Mouse (Mus musculus) CH12F3 (cell line): ENCODE measurements around the gene Osgep.
"Not testable (repeated sequence)": the region's sequence is repeated elsewhere in the genome, so short reads cannot be mapped to it uniquely, and the experiment has no call there.

ENCODE experiments used
- in situ Hi-C: fragments of 300-500 bp; cut with MboI; formaldehyde crosslinking; loops from 2 replicates; pipeline ENCODE4 v1.14.3; 2020; ENCODE audit warnings: low sequenced_read_pairs

Osgep gene

DNA sequence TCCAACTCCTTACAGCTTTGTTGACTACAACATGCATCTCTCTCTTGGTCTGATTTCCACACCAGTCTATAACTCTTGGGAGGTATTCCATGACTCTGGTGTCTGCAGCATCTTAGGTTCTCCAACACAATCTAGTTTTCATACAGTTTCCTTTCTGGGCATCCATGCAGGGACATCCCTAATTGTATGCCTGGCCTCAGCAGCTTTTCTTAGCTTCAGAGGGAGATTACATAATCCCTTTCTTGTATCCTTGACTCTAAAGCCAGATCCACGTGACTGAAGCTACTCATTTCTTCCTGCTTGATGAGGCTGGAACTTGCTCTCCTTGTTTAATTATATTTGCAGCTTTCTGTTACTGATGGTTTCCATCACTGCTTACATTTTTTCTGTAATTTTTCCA is 12.0 kb upstream of the Osgep start:
- in situ Hi-C loops, result no loop called here

DNA sequence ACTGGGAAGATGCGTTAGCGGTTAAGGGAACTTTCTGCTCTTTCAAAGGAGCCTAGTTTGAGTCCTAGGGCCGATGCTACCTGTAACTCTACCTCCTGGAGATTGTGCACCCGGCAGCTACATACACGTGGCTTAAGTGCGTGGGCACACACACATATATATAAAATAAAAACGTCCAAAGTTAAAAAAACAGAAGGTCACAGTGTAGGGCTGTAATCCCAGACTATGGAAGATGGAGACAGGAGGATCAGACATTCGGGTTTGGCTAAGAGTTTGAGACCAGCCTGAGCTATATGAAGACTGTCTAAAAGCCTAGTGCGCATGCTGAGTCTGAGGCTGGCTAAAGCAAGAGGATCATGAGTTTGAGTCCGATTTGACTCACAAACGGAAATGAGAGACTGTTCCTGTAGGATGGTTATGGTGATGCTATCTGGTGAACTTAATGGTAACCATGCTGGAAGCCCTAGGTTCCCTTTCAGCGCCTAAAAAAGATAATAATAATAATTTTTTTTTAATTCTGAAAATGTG is 6.9 kb upstream of the Osgep start:
- in situ Hi-C loops, result no loop called here

DNA sequence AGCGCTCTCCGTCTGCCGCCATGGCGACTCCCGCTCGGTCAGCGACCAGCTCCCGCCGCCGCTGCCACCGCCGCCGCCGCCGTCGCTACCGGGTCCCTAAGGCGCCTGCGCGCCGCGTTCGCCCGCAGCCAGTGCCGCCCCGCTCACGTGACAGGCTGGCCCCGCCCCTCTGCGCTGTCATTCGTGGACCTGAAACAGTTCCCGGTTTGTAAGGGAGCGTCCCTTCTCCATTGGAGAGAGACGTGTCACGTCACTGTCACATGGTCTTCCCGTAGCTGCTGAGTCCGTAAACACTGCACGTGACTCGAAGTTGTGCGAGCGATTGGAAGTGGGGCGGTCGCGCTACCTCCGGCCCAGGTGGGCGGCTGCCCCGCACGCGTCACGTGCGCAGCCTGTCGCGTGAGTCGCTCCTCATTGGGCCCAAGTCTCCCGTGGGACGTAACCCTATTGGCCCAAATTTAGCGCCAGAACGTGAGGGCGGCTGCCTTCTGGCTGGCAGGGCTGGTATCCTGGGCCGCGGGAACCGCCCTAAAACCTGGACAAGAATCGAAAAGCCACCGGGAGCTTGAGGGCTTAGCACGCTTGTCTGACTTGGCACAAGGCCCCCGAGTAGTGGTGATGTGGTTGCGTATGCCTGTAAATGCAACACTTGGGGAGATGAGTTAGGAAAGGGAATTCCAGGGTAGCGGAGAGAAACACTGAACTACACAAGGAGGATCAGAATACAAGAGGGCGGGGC is 6.2 kb upstream of the Osgep start, which contains the start of the genes Pip4p1 and Pnp:
Gene Pip4p1, minus strand, starts transcription at position 103 of the 739 bp plus-strand sequence.
Gene Pnp, plus strand, starts transcription at position 329 of the 739 bp plus-strand sequence.
- in situ Hi-C loops, result no loop called here

DNA sequence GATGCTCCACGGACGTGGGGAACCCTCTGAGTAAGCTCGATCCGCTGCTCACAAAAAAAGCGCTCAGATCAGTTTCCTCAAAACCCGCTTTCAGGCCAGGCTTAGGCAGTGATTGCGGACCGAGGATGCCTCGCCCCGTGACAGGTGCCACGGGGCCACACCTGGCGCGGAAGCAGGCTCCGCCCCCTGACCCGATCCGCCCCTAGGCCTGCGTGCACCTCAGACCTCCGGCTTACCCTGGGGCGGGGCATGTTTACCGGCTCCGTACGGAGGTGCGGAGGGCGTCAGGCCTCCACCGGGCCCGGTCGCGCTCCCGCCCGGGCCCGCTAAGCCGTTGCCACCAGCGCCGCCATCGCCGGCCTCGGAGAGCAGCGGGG is 5.7 kb upstream of the Osgep start:
- in situ Hi-C loops, result no loop called here

DNA sequence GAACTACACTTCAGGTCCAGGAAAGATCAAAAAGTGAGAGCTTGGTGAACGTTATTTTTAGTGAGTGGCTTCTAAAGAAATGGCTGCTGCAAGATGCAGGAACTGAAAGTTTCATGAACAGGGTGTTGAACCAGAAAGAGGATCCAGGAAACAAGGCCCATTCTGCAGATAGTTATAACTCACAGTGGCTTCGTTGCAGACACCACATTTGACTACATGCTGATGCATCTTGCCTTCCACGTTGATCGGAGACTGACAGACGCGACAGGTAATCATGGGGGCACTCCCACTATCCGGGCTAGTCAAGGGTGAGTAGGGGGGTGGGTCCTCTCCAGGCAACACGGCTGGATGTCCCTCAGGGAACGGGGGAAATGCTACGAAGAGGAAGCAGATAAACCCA is 5.3 kb upstream of the Osgep start:
- in situ Hi-C loops, result no loop called here

DNA sequence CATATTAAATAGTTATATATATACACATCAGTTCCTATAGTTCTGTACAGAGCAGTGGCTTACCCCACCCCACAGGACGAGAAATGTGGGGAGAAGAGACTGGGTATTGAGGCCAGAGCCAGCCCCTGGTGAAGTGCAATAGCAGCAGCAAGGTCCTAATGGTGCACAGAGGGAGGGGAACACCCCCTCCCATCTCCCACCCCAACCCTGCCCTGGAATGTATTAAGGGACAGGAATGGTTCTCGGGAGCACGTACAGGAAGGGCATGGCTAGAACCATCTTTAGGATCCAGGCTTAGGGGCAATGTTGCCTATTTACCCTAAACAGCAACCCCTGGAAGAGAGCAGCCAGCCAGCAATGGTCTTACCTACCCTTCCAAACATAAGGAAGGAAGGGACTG is 2.7 kb upstream of the Osgep start:
- in situ Hi-C loops, result no loop called here

DNA sequence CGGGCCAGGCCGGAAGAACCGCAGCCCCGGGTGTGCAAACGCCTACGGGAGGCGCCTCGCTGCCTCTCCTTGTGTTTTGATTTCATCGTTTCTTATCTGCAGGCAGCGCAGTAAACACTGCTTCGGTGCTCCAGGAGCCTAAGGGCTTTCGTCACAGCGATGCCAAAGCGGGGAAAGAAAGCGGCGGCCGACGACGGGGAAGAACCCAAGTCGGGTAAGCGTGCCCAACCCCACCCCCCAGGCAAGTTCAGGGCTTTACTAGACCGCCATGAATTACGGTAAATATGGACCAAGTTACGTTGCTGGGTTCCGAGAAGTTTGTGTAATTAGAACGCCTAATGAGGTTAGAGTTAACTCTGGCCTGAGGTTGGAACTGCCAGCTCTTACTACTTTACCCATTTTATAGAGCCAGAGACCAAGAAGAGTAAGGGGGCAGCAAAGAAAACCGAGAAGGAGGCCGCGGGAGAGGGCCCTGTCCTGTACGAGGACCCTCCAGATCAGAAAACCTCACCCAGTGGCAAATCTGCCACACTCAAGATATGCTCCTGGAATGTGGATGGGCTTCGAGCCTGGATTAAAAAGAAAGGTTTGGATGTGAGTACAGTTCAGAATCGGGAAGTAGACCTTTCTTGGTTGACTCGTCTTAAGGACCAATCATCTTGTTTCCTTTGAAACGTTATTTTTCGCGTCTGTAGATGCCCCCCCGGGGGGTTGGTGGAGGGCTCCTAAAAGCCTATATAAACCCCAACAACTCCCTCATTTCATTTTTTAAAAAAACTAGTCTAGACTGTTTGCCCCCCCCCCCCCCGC is 623 bp upstream of the Osgep start:
- in situ Hi-C loops, result no loop called here

DNA sequence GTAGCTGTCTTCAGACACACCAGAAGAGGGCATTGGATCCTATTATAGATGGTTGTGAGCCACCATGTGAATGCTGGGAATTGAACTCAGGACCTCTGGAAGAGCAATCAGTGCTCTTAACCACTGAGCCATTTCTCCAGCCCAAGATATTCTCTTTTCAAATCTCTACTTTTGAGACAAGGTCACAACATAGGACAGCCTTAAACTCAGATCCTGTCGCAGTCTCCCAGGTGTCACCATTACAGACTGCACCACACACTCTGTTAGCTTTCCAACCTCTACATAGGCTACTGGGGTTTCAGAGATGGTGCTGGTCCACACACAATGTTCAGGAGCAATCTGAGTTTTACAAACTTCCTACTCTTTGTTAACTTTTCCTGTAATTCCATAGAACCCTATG is 1.3 kb downstream of the Osgep start:
- in situ Hi-C loops, result not testable (repeated sequence)

DNA sequence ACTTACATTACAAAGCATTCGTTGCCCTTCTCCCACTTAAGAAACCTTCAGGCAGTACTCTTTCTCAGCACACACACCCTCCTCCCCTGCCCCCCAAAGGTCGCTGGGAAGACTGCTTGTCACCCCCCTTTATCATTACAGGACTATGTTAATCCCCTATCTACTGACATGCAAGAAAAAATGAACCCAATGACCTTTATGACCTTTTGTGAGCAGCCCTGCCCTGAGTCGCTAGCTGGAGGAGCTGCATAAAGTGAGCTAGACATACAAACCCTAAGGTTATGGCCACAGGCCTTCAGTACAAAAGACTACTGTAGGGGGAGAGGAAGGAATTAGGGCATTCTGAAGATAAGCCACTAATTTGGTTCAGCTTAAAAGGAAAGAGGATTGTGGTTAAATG is 13.3 kb downstream of the Osgep start:
- in situ Hi-C loops, result no loop called here

DNA sequence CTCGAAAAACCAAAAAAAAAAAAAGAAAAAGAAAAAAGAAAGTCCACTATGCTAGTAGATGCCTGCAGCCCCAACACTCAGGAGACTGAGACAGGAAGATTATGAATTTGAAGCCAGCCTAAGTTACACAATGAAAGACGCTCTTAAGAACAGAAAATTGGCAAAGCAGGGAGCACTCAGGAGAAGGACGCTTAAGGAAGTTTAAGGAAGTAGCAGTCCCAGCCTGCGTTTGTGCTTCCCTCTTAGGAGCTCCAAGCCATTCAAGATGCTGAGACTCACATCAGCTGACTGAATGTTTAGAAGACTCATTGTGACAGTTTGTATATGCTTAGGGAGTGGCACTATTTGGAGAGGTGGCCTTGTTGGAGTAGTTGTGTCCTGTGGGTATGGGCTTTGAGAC is 16.6 kb downstream of the Osgep start:
- in situ Hi-C loops, result no loop called here

DNA sequence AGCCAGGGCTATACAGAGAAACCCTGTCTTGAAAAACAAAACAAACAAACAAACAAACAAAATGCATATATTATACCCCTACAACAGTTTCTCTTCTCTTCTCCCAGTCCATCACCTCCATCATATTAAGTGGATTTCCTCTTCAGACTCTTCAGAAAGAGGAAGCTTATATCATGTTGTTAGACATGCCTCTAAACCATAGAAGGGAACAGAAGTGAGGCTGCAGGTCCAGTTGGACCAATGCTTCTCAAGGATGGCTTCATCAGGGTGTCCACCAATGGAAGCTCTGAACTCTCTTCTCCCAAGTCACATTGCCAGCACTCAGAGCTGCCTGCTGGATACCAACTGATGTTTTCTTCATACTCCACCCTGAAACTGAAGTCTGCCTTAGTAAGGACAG is 19.4 kb downstream of the Osgep start:
- in situ Hi-C loops, result not testable (repeated sequence)

DNA sequence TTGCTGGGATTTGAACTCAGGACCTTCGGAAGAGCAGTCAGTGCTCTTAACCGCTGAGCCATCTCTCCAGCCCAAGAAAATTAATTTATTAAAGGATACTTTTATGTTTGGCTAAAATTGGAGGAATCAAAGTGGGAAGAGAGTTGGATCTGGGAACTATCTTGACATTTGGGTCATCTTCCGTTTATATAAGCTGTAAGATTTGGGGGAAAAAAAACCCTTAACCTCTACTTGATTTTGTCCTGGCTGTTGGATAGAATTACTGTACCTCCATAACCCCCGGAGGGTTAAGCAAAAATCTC is 19.9 kb downstream of the Osgep start:
- in situ Hi-C loops, result no loop called here

DNA sequence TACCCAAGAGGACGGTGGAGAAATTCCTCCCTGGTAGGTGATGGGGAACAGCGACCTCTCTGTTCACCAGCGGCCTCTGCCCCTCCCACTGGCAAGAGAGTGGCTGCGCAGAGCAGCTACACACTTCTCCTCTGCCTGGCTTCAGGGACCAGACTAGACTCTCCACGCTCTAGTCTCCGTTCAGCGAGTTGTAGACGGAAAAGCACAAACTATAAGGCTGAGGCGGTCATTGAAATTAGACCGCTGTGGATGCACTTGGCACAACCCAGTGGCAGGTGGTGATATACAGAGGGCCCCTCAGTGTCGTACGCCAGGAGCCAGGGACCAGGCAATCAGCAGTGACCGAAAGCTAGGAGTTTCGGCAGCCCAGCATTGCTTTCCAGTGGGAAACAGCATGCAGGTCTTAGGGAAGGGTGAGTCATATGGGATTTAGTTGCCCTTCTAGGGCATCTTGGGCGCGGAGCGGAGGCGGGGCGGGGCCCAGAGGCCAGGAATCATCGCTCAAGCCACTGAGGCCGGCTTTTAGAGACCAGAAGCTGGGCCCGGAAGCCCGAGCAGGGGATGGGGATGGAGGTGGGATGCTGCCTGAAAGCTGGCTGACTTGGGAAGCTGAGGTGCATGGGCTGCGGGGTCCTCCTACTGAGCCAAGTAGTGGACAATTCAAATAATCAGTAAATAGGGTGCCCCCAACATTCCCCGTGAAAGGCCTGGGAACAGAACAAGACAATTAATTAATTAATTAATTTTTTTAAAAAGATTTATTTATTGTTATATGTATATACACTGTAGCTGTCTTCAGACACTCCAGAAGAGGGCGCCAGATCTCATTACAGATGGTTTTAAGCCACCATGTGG is 20.5 kb downstream of the Osgep start:
- in situ Hi-C loops, result no loop called here

DNA sequence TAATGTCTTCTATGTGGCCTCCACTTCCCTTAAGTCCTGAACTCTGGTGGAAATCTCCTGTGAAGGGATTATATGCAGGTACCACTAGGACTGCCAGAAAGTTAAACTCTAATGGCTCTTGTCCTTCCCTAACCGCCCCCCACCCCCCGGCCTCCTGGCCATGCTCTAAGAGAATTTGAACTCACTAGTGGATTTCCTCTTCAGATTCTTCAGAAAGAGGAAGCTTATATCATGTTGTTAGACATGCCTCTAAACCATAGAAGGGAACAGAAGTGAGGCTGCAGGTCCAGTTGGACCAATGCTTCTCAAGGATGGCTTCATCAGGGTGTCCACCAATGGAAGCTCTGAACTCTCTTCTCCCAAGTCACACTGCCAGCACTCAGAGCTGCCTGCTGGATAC is 26.7 kb downstream of the Osgep start:
- in situ Hi-C loops, result not testable (repeated sequence)

DNA sequence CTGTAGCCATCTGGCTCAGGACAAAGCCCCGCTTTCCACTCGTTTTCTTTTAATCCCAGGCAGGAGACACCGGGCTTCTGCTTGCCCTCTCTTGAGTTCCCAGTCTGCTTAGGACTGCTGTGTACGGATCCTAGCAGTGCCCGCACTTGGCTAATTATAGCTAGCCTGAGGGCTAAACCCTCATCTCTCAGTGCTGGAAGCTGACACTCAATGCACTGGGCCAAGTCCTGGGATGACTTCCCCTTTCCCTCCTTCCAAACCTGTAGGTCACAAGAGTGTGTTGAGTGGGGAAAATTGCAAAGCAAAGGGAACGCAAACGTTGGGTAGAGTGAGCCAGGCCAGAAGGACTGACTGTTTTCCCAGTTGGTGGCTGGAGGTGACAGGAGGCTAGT is 27.3 kb downstream of the Osgep start, which contains the start of gene Klhl33:
Gene Klhl33, minus strand, starts transcription at position 134 of the 392 bp plus-strand sequence.
- in situ Hi-C loops, result no loop called here

DNA sequence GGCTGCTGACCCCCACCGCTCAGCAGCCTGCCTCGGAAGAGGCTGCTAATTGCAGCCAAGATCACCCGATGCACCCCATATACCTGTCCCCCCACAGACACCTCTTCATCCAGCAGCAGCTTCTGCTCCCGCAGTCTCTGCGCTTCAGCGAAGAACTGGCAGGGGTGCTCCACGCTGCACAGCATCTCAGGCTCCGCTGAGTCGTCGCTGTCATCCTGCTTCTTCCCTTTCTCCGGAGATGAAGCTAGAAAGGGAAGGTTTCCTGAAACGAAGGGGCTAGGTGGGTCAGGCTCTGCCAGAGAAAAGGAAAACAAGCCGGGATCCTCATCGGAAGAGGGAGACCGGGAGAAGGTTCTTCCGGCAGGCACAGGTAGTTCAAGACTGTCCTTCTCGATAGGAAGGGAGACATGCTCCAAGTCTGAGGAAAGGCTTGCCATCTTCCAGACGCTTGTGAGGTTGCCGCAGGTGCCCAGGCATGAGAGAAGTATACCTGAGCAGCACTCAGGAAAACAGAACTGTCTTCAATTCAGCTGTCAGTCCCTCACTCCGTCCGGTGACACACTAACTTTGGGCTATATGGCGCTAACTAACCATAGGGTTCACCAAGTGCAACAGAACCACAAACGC is 27.8 kb downstream of the Osgep start:
- in situ Hi-C loops, result no loop called here

DNA sequence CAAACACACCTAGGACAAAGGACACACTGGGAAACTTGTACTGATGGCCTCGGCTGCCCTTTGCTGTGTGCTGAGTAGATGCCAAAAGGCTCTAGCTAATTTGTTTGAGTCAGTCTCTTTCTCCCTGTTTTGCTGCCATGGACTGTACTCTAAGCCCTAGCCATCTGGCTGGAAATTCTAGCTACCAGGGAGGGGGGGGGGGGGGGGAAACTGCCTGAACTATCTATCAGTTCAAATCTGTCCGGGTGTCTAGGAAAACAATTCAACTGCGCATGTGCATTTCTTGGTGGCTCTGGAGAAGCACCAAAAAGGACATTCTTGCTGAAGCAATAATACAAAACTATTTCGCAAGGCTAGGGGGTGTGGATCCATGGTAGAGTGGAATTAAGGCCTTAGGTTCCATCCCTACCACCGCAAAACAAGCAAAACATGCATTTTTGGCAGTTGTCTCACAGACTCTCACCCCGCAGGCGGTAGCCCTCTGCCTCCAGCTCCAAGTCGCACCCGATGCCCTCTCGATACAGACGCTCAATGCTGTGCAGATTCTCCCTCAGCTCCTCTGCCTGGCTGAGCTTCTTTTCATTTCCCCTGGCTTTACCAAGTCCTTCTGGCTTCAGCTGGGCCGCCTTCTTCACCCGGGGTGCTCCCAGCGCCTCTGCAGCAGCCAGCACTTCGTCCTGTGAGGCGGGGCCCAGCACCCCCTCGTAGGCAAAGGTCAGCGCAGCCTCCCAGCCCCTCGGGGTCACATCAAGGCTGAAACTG is 28.5 kb downstream of the Osgep start:
- in situ Hi-C loops, result no loop called here

DNA sequence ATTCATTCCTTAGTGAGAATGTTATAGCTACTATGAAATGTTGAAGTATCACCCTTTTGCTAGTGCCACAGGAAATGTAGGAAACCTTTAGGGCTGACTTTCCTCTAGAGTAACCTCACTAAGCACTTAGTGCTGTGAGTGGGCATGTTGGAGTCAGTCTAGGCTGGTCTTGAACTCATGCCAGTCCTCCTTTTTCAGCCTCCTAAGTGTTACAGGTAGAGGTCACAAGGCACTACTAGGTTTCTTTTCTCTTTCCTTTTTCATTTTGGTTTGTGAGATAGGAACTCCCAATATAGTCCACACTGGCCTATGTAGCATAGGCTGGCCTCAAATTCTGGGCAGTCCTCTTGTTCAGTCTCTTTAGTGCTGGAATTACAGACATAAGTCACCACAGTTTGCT is 29.3 kb downstream of the Osgep start:
- in situ Hi-C loops, result no loop called here

DNA sequence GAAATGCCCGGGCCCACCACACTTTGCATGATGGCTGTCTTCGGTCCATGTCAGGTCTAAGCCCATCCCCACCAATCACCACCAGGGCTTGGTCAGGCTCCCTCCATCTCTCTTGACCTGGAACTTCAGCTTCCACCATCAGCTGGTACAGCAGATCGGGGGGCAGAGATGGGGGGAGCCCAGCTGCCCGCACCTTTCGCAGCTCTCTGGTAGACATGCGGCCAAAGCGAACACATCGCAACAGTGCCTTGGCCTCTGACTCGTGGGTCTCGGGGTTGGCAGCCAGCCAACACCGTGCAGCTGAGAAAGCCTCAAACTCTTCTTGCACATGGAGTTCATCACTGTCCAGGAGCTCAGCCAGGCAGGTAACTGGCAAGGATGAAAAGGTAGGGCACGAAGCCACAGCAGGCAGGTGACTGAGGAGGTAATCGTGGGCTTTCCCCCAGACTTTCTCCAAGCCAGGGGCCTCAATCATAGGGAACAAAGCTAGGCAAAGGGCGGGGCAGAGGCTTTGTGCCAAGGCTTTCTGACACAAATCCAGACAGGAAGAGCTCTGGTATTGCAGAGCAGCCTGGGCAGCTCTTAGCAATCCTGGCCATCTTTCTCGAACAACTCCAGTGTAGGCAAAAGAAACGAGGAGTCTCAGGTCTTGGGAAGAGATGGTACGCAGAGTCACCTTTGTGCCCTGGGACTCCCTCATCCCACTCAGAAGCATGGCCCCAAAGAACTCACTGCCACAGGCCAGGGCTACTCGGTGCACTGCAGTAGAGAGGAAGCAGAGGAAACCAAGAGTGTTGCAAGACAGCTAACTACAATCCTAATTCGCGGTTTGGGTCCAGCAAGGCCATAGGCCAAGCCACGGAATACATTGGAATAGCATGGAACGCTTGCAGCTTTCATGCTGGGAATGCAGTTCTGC is 31.9 kb downstream of the Osgep start:
- in situ Hi-C loops, result no loop called here
